Mouse (Mus musculus): Measurements from ENCODE around the gene Zfp872.

GRCm38 (mm10) chr9:22164711-22165668 is 22.9 kb upstream of the Zfp872 start:
- no peak for TF ChIP-seq GATA1 (IDR thresholded peaks at IDR 0.05; ENCODE audit: borderline replicate concordance, low read length)
- no peak for TF ChIP-seq FLI1 (IDR thresholded peaks at IDR 0.05; ENCODE audit: low read length)

Measured in megakaryocyte, embryonic 14.5 days (primary cell).